Mouse (Mus musculus) intestine, embryonic 14.5 days (tissue): ENCODE measurements around the gene Ntmt1. TPM values are rescaled to one million over a fixed set of nuclear protein-coding genes. Genes with fewer than 3 reads are reported as not detected.
A peak's percentile ranks its signal among the peaks of the same experiment; 100 is the strongest.

Experiments
- ATAC-seq: fragments of 200-750 bp; cut with Nextera tagmentation; replicated peaks from 2 replicates; pipeline ENCODE4 v1.8.0; 2017; ENCODE audit warnings: low read depth, moderate number of reproducible peaks, moderate TSS enrichment, moderate library complexity; ENCODE audit not compliant: low FRiP score, low TSS enrichment
- DNase-seq: peaks from one replicate; pipeline ENCODE4 v3.0.0-alpha.2; 2018; ENCODE audit warnings: low spot score
- H3K27ac ChIP-seq: fragments of 300-500 bp; sonication (generic); 2 replicates; pipeline ENCODE4 v1.5.1; 2014; ENCODE audit warnings: low read depth, mild to moderate bottlenecking, control low read depth
- H3K27me3 ChIP-seq: fragments of 300-500 bp; sonication (generic); replicated peaks from 2 replicates; pipeline ENCODE4 v1.6.1; 2014; ENCODE audit warnings: low read length, control low read depth; ENCODE audit not compliant: control insufficient read depth, insufficient read depth
- H3K36me3 ChIP-seq: fragments of 300-500 bp; sonication (generic); 2 replicates; pipeline ENCODE4 v1.6.1; 2014; ENCODE audit warnings: low read length, control low read depth; ENCODE audit not compliant: control insufficient read depth, insufficient read depth
- H3K4me1 ChIP-seq: fragments of 300-500 bp; sonication (generic); replicated peaks from 2 replicates; pipeline ENCODE4 v1.6.1; 2014; ENCODE audit warnings: low read length, control low read depth, mixed read lengths; ENCODE audit not compliant: control insufficient read depth, insufficient read depth
- H3K4me2 ChIP-seq: fragments of 300-500 bp; sonication (generic); 2 replicates; pipeline ENCODE4 v1.6.1; 2014; ENCODE audit warnings: low read length
- H3K4me3 ChIP-seq: fragments of 300-500 bp; sonication (generic); 2 replicates; pipeline ENCODE4 v1.5.1; 2014; ENCODE audit warnings: low read depth, low read length, control low read depth, mixed read lengths
- H3K9ac ChIP-seq: fragments of 300-500 bp; sonication (generic); 2 replicates; pipeline ENCODE4 v1.6.1; 2014; ENCODE audit warnings: mild to moderate bottlenecking, low read length
- H3K9me3 ChIP-seq: fragments of 300-500 bp; sonication (generic); 2 replicates; pipeline ENCODE4 v1.6.1; 2016; ENCODE audit warnings: low read length, control low read depth; ENCODE audit not compliant: control insufficient read depth
- WGBS: fragments of 180-500 bp; shearing (Covaris S2); extraction: QIAGEN DNeasy Blood & Tissue Kit; methylation state at CpG from one replicate; pipeline ENCODE4 v1.1.7; 2014; 5-methylcytosine and 5-hydroxymethylcytosine counted together
- polyA plus RNA-seq: library from polyadenylated mRNA; unstranded; fragments of >200 nt; fragmentation: Nextera tagmentation; extraction: Ambion mirVana; gene quantifications from 2 replicates; pipeline ENCODE4 v1.2.1, GENCODE M21; 2014

Gene Ntmt1
- polyA plus RNA-seq, 1 experiment from 2014 or later: 105 TPM

- Histone ChIP-seq H3K9me3 (no peaks in the 10 kb centered on the region), H3K4me3 (no peak overlapping the region), H3K4me1 (no peaks in the 10 kb centered on the region; the same call in 1 of the 2 replicates), H3K27ac (no peak overlapping the region), H3K9ac (no peak overlapping the region), H3K4me2 (peak overlapping the region; percentile 23), H3K36me3 (no peaks in the 10 kb centered on the region), H3K27me3 (no peaks in the 10 kb centered on the region)
- DNase-seq: no peak
- 13% methylated on average over 21 of the region's 21 CpGs for WGBS
- ATAC-seq: no peak
Observed at GRCm38 (mm10) chr2:30836238-30836990, 28.8 kb downstream of the Ntmt1 start.

- H3K4me3 ChIP-seq: no peak overlapping the region
- 0 out of 2 replicates have a peak, but pooled peaks cover 5% of the 10 kb centered on the region for H3K4me1 ChIP-seq
- H3K9ac ChIP-seq: no peak overlapping the region
- H3K4me2 ChIP-seq: no peak overlapping the region
- ATAC-seq (no peak), DNase-seq (no peak)
- peaks cover 32% of the 10 kb centered on the region for H3K27me3 ChIP-seq
- no peak overlapping the region for H3K27ac ChIP-seq
- H3K36me3 ChIP-seq: no peaks in the 10 kb centered on the region
- 39% methylated on average over 10 of the region's 10 CpGs for WGBS
- H3K9me3 ChIP-seq: no peaks in the 10 kb centered on the region
Observed at GRCm38 (mm10) chr2:30842615-30843014, 35.0 kb downstream of the Ntmt1 start.

- Histone ChIP-seq H3K4me3 (peak overlapping the region; percentile 56), H3K9ac (peak overlapping the region; percentile 58), H3K27me3 (peaks cover 32% of the 10 kb centered on the region), H3K4me2 (peak overlapping the region; percentile 82), H3K4me1 (0 out of 2 replicates have a peak, but pooled peaks cover 5% of the 10 kb centered on the region), H3K36me3 (no peaks in the 10 kb centered on the region), H3K27ac (no peak overlapping the region), H3K9me3 (no peaks in the 10 kb centered on the region)
- ATAC-seq (0 out of 2 replicates have a peak, but pooled peaks have one; percentile 40), DNase-seq (no peak)
- WGBS: 1% methylated on average over 80 of the region's 80 CpGs
Observed at GRCm38 (mm10) chr2:30845152-30846070, 37.8 kb downstream of the Ntmt1 start.

GRCm38 (mm10) chr2:30846236-30846635 lies 38.6 kb downstream of the Ntmt1 start:
- Histone ChIP-seq H3K27me3 (peaks cover 32% of the 10 kb centered on the region), H3K4me2 (peak overlapping the region; percentile 82), H3K9me3 (no peaks in the 10 kb centered on the region), H3K4me3 (peak overlapping the region; percentile 56), H3K4me1 (0 out of 2 replicates have a peak, but pooled peaks cover 5% of the 10 kb centered on the region), H3K27ac (no peak overlapping the region), H3K36me3 (no peaks in the 10 kb centered on the region), H3K9ac (no peak overlapping the region; the same call in 1 of the 2 replicates)
- DNase-seq (no peak), ATAC-seq (no peak)
- 65% methylated on average over 8 of the region's 8 CpGs for WGBS

GRCm38 (mm10) chr2:30846723-30847122 lies 39.1 kb downstream of the Ntmt1 start:
- Histone ChIP-seq H3K36me3 (no peaks in the 10 kb centered on the region), H3K27ac (no peak overlapping the region), H3K9ac (no peak overlapping the region), H3K4me2 (no peak overlapping the region), H3K4me1 (0 out of 2 replicates have a peak, but pooled peaks cover 5% of the 10 kb centered on the region), H3K4me3 (no peak overlapping the region), H3K9me3 (no peaks in the 10 kb centered on the region), H3K27me3 (peaks cover 32% of the 10 kb centered on the region)
- ATAC-seq: no peak
- 32% methylated on average over 6 of the region's 6 CpGs for WGBS
- no peak for DNase-seq

- no peak overlapping the region for H3K4me3 ChIP-seq
- peaks cover 24% of the 10 kb centered on the region for H3K27me3 ChIP-seq
- 72% methylated on average over 8 of the region's 8 CpGs for WGBS
- ATAC-seq (no peak), DNase-seq (no peak)
- no peaks in the 10 kb centered on the region for H3K9me3 ChIP-seq
- H3K36me3 ChIP-seq: no peaks in the 10 kb centered on the region
- no peak overlapping the region for H3K27ac ChIP-seq
- peaks cover 10% of the 10 kb centered on the region; the same call in 1 of the 2 replicates for H3K4me1 ChIP-seq
- H3K4me2 ChIP-seq: no peak overlapping the region
- no peak overlapping the region for H3K9ac ChIP-seq
Observed at GRCm38 (mm10) chr2:30848184-30848583, 40.6 kb downstream of the Ntmt1 start.

GRCm38 (mm10) chr2:30850581-30850980 lies 43.0 kb downstream of the Ntmt1 start:
- no peak for ATAC-seq
- WGBS: 22% methylated on average over 5 of the region's 6 CpGs

GRCm38 (mm10) chr2:30852771-30853313 lies 45.2 kb downstream of the Ntmt1 start:
- no peaks in the 10 kb centered on the region for H3K36me3 ChIP-seq
- ATAC-seq (no peak), DNase-seq (no peak)
- no peak overlapping the region for H3K9ac ChIP-seq
- no peak overlapping the region for H3K27ac ChIP-seq
- WGBS: 25% methylated on average over 20 of the region's 20 CpGs
- H3K4me2 ChIP-seq: no peak overlapping the region
- no peak overlapping the region for H3K4me3 ChIP-seq
- no peaks in the 10 kb centered on the region for H3K9me3 ChIP-seq
- H3K27me3 ChIP-seq: no peaks in the 10 kb centered on the region
- peaks cover 6% of the 10 kb centered on the region; the same call in 1 of the 2 replicates for H3K4me1 ChIP-seq

More at GRCm38 (mm10) chr2:30850581-30850980, 43.0 kb downstream of the Ntmt1 start:
- Histone ChIP-seq H3K27me3 (peaks cover 8% of the 10 kb centered on the region), H3K27ac (no peak overlapping the region), H3K9me3 (no peaks in the 10 kb centered on the region), H3K36me3 (no peaks in the 10 kb centered on the region), H3K4me1 (peaks cover 10% of the 10 kb centered on the region; the same call in 1 of the 2 replicates), H3K4me3 (no peak overlapping the region), H3K9ac (no peak overlapping the region), H3K4me2 (no peak overlapping the region)
- no peak for DNase-seq
